Mouse (Mus musculus) spleen, postnatal 14 days (tissue): ENCODE measurements around the gene Txndc2.

Experiments
- DNase-seq, 2 experiments: peaks; one replicate each; pipeline ENCODE4 v3.0.0; 2021 to 2022; ENCODE audit warnings: low spot score in 2 of 2

Gene Txndc2

GRCm38 (mm10) chr17:65612391-65613141 is 29.4 kb downstream of the Txndc2 start:
- peak; percentile 22 to 45 for DNase-seq

- no peak for DNase-seq
Observed at GRCm38 (mm10) chr17:65611721-65612120, 30.2 kb downstream of the Txndc2 start.

GRCm38 (mm10) chr17:65608743-65609142 is 33.2 kb downstream of the Txndc2 start:
- no peak for DNase-seq

- DNase-seq, result no peak
Observed at GRCm38 (mm10) chr17:65608312-65608687, 33.7 kb downstream of the Txndc2 start.

- DNase-seq, result no peak
Observed at GRCm38 (mm10) chr17:65607574-65608311, 34.2 kb downstream of the Txndc2 start.

DNA sequence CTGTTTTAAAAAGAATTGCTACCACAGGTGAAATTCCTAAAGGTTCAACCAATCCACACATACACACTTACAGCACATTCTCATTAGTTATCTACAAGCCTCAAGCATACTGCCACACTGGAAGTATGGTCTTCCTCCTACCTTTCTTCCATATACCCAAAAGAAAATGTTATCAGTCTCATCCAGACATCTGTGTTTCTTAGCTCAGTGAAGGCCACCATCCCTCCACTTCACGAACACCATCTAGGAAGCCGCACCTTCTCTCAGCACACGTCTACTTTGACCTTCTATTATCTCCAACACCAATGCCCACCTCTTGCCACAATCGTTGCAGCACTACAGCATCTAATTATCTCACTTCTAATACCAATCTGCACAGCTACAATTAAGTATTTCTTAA is 36.0 kb downstream of the Txndc2 start:
- DNase-seq, result no peak

DNA sequence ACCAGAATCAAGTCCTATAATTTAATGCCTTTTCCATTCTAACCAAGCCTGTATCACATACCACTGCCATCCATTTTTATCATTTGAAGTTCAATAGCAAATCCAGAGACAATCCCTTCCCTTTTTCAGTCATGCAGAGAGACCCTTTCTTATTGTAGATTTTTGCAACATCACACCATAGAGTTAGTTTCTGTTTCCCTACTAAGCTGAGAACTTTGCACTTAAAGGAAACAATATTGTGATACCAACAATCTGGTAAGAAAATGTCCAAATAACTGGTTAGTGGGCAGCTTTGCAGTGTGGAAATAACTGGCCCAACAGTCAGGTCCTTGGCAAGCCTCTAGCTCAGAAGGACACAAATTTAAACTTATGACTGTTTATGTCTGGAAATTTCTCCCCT is 37.1 kb downstream of the Txndc2 start:
- no peak for DNase-seq

DNA sequence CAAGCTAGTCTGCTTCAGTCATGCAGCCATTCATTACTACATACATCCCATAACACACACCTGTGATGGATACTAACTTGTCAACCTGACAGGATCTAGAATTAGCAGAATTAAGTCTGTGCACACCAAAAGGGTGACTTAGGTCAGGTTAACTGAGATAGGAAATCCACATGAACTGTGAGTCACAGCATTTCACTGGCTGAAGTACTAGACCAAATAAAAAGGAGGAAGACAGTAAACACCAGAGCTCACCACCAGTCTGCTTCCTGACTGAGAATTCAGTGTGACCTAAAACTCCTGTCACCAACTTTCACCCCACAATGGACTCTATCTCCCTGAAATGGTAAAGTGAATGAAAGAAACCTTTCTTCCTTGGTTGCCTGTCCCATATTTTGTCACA is 37.7 kb downstream of the Txndc2 start:
- no peak for DNase-seq

GRCm38 (mm10) chr17:65597857-65598486 is 44.0 kb downstream of the Txndc2 start:
- no peak for DNase-seq

DNA sequence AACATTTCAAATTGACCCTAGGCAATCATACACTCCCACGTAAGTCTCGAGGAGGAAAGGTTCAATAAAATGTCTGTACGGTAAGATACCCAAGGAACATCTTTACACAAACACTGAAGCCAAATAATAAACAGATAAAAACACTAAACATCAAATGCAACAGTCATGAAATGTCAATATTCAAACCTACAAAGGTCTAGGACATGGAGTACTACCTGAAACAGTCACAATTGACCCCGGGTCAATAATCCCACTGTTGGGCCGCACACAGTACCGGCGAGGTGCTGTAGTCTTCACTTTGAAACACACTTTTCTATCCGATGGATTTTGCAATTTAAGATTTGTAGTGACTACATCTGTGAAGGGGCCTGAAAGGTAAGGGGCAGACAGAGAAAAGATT is 47.3 kb downstream of the Txndc2 start:
- no peak for DNase-seq
